ENCODE assay signal across 8 mouse cellular contexts in the genomic region with DNA sequence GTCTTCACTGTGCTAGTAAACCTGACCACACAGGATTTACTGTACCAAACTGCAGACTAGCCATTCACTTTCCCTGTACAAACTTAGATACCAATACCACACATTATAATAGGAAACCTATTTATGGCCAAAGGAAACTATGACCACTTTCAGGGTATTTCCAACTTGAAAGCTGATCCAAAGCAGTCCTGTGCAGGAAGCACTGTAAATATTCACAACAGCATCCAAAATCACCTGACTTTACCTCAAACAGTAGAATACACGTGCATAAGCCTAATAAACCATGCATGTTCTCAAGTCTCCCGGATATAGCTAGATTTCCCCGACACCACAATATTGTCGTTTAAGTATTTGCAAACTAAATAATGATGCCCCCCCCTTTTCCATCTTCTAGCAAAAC. TPM values are rescaled to one million over a fixed set of nuclear protein-coding genes. Genes with fewer than 3 reads are reported as not detected.
DNase-seq lines count a peak whose midpoint lies in the region; ATAC-seq and TF ChIP-seq lines count a peak whose summit lies in the region.

No protein-coding gene starts in this region.

- peaks cover 4% of the 10 kb centered on the region; the same call in 1 of the 2 replicates for H3K79me2 ChIP-seq in liver, adult 2 months (ENCODE audit: control insufficient read depth, insufficient read depth, low read length)

- H3K9ac ChIP-seq in liver, adult 2 months (ENCODE audit: low read depth, low read length) = peak overlapping the region; percentile 87
- H3K9ac ChIP-seq in intestine, embryonic 16.5 days (ENCODE audit: low read depth, low read length) = peak overlapping the region; percentile 92
- peak overlapping the region; percentile 81 for H3K9ac ChIP-seq in neural tube, embryonic 14.5 days (replicated peaks; ENCODE audit: low read depth, low read length)

- H3K4me3 ChIP-seq in liver, adult 2 months (ENCODE audit: insufficient read depth, low read depth, low read length) = peak overlapping the region; percentile 84
- peak overlapping the region; percentile 82 for H3K4me3 ChIP-seq in embryonic facial prominence, embryonic 10.5 days
- H3K4me3 ChIP-seq in intestine, embryonic 16.5 days (ENCODE audit: low read length) = peak overlapping the region; percentile 85
- H3K4me3 ChIP-seq in neural tube, embryonic 14.5 days (ENCODE audit: low read depth, low read length) = peak overlapping the region; percentile 80

- DNase-seq in liver, adult 2 months (ENCODE audit: extremely low read depth, low read depth, low spot score) = no peak
- DNase-seq in liver = no peak
- no peak for DNase-seq in embryonic facial prominence, embryonic 10.5 days (ENCODE audit: low spot score)
- no peak for DNase-seq in frontal cortex, adult 2 months (ENCODE audit: extremely low spot score in 1 of 2, low spot score in 1 of 2)
- DNase-seq in right cerebral cortex, postnatal 25 days = no peak
- DNase-seq in embryo, embryonic 9.5 days (ENCODE audit: extremely low spot score) = no peak

- no peak for TF ChIP-seq POLR2A in liver, adult 2 months (IDR thresholded peaks at IDR 0.05; ENCODE audit: extremely low read depth, insufficient read depth, low read length)

- no peak for TF ChIP-seq CTCF in liver, adult 2 months (IDR thresholded peaks at IDR 0.05; ENCODE audit: low read depth, low read length)

- WGBS in liver, adult 2 months = 6% methylated on average over 4 of the region's 4 CpGs
- WGBS in embryonic facial prominence, embryonic 10.5 days = under 1% methylated on average over 4 of the region's 4 CpGs
- WGBS in intestine, embryonic 16.5 days = 2% methylated on average over 4 of the region's 4 CpGs
- under 1% methylated on average over 4 of the region's 4 CpGs for WGBS in neural tube, embryonic 14.5 days

- peaks cover 29% of the 10 kb centered on the region for H3K36me3 ChIP-seq in liver, adult 2 months (ENCODE audit: control insufficient read depth, insufficient read depth, low read length)
- peaks cover 52% of the 10 kb centered on the region for H3K36me3 ChIP-seq in embryonic facial prominence, embryonic 10.5 days (replicated peaks)
- H3K36me3 ChIP-seq in intestine, embryonic 16.5 days (ENCODE audit: control insufficient read depth, insufficient read depth, low read length) = peaks cover 16% of the 10 kb centered on the region; the same call in 1 of the 2 replicates
- peaks cover 32% of the 10 kb centered on the region for H3K36me3 ChIP-seq in neural tube, embryonic 14.5 days (ENCODE audit: control insufficient read depth, insufficient read depth, low read length)

- ATAC-seq in intestine, embryonic 16.5 days = no peak
- ATAC-seq in neural tube, embryonic 14.5 days (ENCODE audit: low read depth) = no peak

- H3K4me2 ChIP-seq in intestine, embryonic 16.5 days (ENCODE audit: low read depth, low read length) = peak overlapping the region; percentile 68
- peak overlapping the region; percentile 98 for H3K4me2 ChIP-seq in neural tube, embryonic 14.5 days (ENCODE audit: low read depth, low read length)

- H3K4me1 ChIP-seq in liver, adult 2 months (ENCODE audit: control insufficient read depth, insufficient read depth, low read length) = peaks cover 9% of the 10 kb centered on the region; the same call in 1 of the 2 replicates
- H3K4me1 ChIP-seq in embryonic facial prominence, embryonic 10.5 days = peaks cover 24% of the 10 kb centered on the region
- peaks cover 10% of the 10 kb centered on the region; the same call in 1 of the 2 replicates for H3K4me1 ChIP-seq in intestine, embryonic 16.5 days (ENCODE audit: control insufficient read depth, insufficient read depth, low read length)
- H3K4me1 ChIP-seq in neural tube, embryonic 14.5 days (ENCODE audit: control insufficient read depth, insufficient read depth, low read length) = peaks cover 14% of the 10 kb centered on the region; the same call in 1 of the 2 replicates

- no peaks in the 10 kb centered on the region for H3K9me3 ChIP-seq in embryonic facial prominence, embryonic 10.5 days
- no peaks in the 10 kb centered on the region for H3K9me3 ChIP-seq in intestine, embryonic 16.5 days (ENCODE audit: control insufficient read depth, low read length)
- no peaks in the 10 kb centered on the region for H3K9me3 ChIP-seq in neural tube, embryonic 14.5 days (ENCODE audit: control insufficient read depth, low read length)

- no peak overlapping the region for H3K27ac ChIP-seq in liver, adult 2 months (replicated peaks; ENCODE audit: insufficient read depth, low read depth, low read length)
- peak overlapping the region; percentile 91 for H3K27ac ChIP-seq in embryonic facial prominence, embryonic 10.5 days (replicated peaks)
- H3K27ac ChIP-seq in intestine, embryonic 16.5 days (ENCODE audit: low read length) = no peak overlapping the region
- no peak overlapping the region for H3K27ac ChIP-seq in neural tube, embryonic 14.5 days (ENCODE audit: low read depth, low read length)

- no peaks in the 10 kb centered on the region for H3K27me3 ChIP-seq in liver, adult 2 months (ENCODE audit: control insufficient read depth, insufficient read depth, low read length)
- no peaks in the 10 kb centered on the region for H3K27me3 ChIP-seq in embryonic facial prominence, embryonic 10.5 days (replicated peaks; ENCODE audit: low read depth, poor library complexity, severe bottlenecking)
- H3K27me3 ChIP-seq in intestine, embryonic 16.5 days (replicated peaks; ENCODE audit: control insufficient read depth, insufficient read depth, low read length) = no peaks in the 10 kb centered on the region
- H3K27me3 ChIP-seq in neural tube, embryonic 14.5 days (ENCODE audit: control insufficient read depth, insufficient read depth, low read length) = no peaks in the 10 kb centered on the region

RNA-seq across cellular contexts. Expression of a gene that starts 1.0 kb away (rescaled TPM):
- total RNA-seq in liver, adult 2 months (2014; rRNA removed) = 861 and 1,157 TPM in 2 replicates
- 473 and 533 TPM in 2 replicates for polyA plus RNA-seq in liver, adult 2 months (2012; rRNA removed)
- polyA plus RNA-seq in embryonic facial prominence, embryonic 10.5 days (2016; fragmentation: Nextera tagmentation; extraction: Ambion mirVana) = 142 and 152 TPM in 2 replicates
- polyA plus RNA-seq in intestine, embryonic 16.5 days (2015; fragmentation: Nextera tagmentation; extraction: Ambion mirVana) = 161 and 175 TPM in 2 replicates
- 99.8 and 115 TPM in 2 replicates for polyA plus RNA-seq in neural tube, embryonic 14.5 days (2014; fragmentation: Nextera tagmentation; extraction: Ambion mirVana)
- 1,411 and 1,452 TPM in 2 replicates for polyA plus RNA-seq in frontal cortex, adult 2 months (2012; rRNA removed)

RNA-seq across cellular contexts. Expression of a gene that starts 10.7 kb away (rescaled TPM):
- 2.2 and 11.4 TPM in 2 replicates for total RNA-seq in liver, adult 2 months (2014; rRNA removed)
- 2.9 and 3.0 TPM in 2 replicates for polyA plus RNA-seq in liver, adult 2 months (2012; rRNA removed)
- 10.2 and 11.7 TPM in 2 replicates for polyA plus RNA-seq in embryonic facial prominence, embryonic 10.5 days (2016; fragmentation: Nextera tagmentation; extraction: Ambion mirVana)
- polyA plus RNA-seq in intestine, embryonic 16.5 days (2015; fragmentation: Nextera tagmentation; extraction: Ambion mirVana) = 21.2 and 21.4 TPM in 2 replicates
- polyA plus RNA-seq in neural tube, embryonic 14.5 days (2014; fragmentation: Nextera tagmentation; extraction: Ambion mirVana) = 21.5 and 26.8 TPM in 2 replicates
- polyA plus RNA-seq in frontal cortex, adult 2 months (2012; rRNA removed) = 20.6 and 29.9 TPM in 2 replicates
